Mouse (Mus musculus) cerebellum, postnatal 10 days (tissue): Measurements from ENCODE around the gene Gm45062.

ENCODE experiments used
- DNase-seq, 2 experiments: peaks; one replicate each; pipeline ENCODE4 v3.0.0; 2021; ENCODE audit warnings: mixed read lengths in 2 of 2

Gene Gm45062

GRCm38 (mm10) chr6:8628715-8629267 lies 369.5 kb downstream of the Gm45062 start:
- no peak for DNase-seq

- no peak for DNase-seq
These were observed 371.3 kb downstream of the Gm45062 start for GRCm38 (mm10) chr6:8630531-8630930.

GRCm38 (mm10) chr6:8631362-8631761 lies 372.1 kb downstream of the Gm45062 start:
- DNase-seq: peak in 1 of 2 experiments; percentile 25

GRCm38 (mm10) chr6:8631986-8632632 lies 372.9 kb downstream of the Gm45062 start:
- DNase-seq: no peak

GRCm38 (mm10) chr6:8632701-8633100 lies 373.5 kb downstream of the Gm45062 start:
- no peak for DNase-seq

GRCm38 (mm10) chr6:8638122-8638521 lies 378.9 kb downstream of the Gm45062 start:
- DNase-seq: no peak

- DNase-seq: peak in 1 of 2 experiments; percentile 20
These were observed 379.6 kb downstream of the Gm45062 start for GRCm38 (mm10) chr6:8638899-8639298.

GRCm38 (mm10) chr6:8639526-8639925 lies 380.3 kb downstream of the Gm45062 start:
- no peak for DNase-seq

GRCm38 (mm10) chr6:8640863-8641262 lies 381.6 kb downstream of the Gm45062 start:
- DNase-seq: no peak

- DNase-seq: peak in 1 of 2 experiments; percentile 16
These were observed 385.5 kb downstream of the Gm45062 start for GRCm38 (mm10) chr6:8644703-8645102.

GRCm38 (mm10) chr6:8645708-8646107 lies 386.5 kb downstream of the Gm45062 start:
- peak; percentile 47 to 68 for DNase-seq
